Mouse (Mus musculus): Measurements from ENCODE around the gene Olfr718-ps1.
"Not testable (repeated sequence)": the region's sequence is repeated elsewhere in the genome, so short reads cannot be mapped to it uniquely, and the experiment has no call there.

Olfr718-ps1 gene

GRCm38 (mm10) chr5:143147481-143147880 is at the start of gene Olfr718-ps1:
Gene Olfr718-ps1, minus strand, starts transcription at chr5:143147581.
- in situ Hi-C loops (cut with MboI, MseI), result no loop called here

- in situ Hi-C loops (cut with MboI, MseI), result no loop called here
Observed at GRCm38 (mm10) chr5:143196506-143196905, 49.1 kb upstream of the Olfr718-ps1 start.

GRCm38 (mm10) chr5:143195166-143195565 is 47.8 kb upstream of the Olfr718-ps1 start:
- in situ Hi-C loops (cut with MboI, MseI), result no loop called here

DNA sequence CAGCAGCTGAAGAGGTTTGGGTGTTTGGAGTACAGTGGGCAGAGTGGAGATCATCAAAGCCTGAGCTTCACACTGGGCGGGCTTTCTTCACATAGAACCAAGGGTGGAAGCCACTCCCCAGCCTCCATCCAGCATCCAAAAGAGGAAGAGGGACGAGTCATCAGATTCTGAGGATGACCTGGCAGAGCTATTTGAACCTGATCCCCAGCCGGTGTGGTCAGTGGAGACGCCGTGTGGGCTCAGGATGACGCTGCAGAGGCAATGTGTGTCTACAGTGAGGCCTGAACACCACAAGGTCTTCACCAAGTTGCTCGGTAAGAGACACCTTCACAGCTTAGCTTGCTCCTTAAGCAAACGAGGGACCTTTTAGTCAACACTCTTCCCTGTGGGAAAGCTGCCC is 47.4 kb upstream of the Olfr718-ps1 start:
- in situ Hi-C loops (cut with MboI, MseI), result not testable (repeated sequence)

- in situ Hi-C loops (cut with MboI, MseI), result no loop called here
Observed at GRCm38 (mm10) chr5:143192806-143193205, 45.4 kb upstream of the Olfr718-ps1 start.

DNA sequence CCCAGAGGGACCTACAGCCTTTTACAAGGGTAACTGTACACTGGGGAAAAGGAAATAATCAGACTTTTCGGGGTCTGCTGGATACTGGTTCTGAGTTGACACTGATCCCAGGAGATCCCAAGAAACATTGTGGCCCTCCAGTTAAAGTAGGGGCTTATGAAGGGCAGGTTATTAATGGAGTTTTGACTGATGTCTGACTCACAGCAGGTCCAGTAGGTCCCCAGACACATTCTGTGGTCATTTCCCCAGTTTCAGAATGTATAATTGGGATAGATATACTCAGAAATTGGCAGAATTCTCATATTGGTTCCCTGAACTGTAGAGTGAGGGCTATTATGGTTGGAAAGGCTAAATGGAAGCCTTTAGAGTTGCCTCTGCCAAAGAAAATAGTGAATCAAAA is 40.6 kb upstream of the Olfr718-ps1 start:
- in situ Hi-C loops (cut with MboI, MseI), result not testable (repeated sequence)

GRCm38 (mm10) chr5:143180255-143181076 is 33.1 kb upstream of the Olfr718-ps1 start, which contains the start of the genes Rbak and Spdye4b:
Gene Rbak, minus strand, starts transcription at chr5:143180775.
Gene Spdye4b, plus strand, starts transcription at chr5:143181017.
- in situ Hi-C loops (cut with MboI, MseI), result no loop called here

GRCm38 (mm10) chr5:143179179-143179578 is 31.8 kb upstream of the Olfr718-ps1 start:
- in situ Hi-C loops (cut with MboI, MseI), result loop anchor here (10.0 kb wide), 1 partner anchor 116 kb away; the partner anchor contains the start of gene Zfp853

- in situ Hi-C loops (cut with MboI, MseI), result loop anchor here (10.0 kb wide), 1 partner anchor 117 kb away; the partner anchor contains the start of gene Zfp853
Observed at GRCm38 (mm10) chr5:143177541-143178200, 30.3 kb upstream of the Olfr718-ps1 start.

DNA sequence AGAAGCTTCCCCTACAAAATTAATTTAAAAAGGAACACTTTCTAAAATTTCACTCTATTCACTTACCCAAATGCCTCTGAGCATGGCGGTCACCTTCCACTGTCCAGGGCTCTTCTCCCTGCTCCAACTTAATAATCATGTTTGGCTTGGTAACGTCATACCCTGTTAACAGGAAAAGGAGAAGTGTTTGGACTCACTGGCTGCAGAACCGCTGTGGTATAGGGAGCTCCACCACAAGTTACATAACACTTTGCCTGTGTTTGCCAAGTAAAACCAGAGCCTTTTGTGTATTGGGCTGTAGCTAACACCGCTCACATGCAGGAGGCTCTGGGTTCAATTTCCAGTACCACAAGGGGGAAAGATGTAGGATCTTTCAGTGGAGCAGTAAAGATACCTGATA is 28.6 kb upstream of the Olfr718-ps1 start:
- in situ Hi-C loops (cut with MboI, MseI), result loop anchor here (10.0 kb wide), 1 partner anchor 119 kb away; the partner anchor contains the start of gene Zfp853

DNA sequence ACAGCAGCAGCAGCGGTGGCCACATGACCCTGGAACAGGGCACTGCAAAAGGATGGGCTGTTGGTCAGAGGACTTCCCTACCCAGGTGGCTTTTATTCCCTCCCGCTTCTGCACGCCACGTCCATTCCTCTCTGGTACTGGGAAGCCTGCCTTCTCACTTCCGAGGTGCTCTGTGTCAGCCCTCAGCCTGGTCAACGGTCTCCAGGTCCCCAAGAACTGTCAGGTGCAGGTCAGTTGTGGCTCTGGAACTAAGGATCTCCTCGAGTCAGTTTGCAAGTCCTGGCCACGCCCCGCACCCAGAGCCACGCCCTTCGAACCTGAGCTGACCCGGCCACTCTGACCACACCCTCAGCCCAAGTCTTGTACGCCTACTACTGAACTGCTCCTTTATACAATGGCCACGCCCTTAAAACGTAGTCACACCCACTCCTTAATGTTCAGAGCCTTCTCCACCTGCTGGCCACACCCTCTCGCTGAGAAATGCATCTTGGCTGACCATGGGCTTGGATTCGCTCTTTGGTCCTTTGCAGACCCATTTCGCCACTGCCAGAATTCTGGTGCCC is 18.2 kb upstream of the Olfr718-ps1 start:
- in situ Hi-C loops (cut with MboI, MseI), result no loop called here

DNA sequence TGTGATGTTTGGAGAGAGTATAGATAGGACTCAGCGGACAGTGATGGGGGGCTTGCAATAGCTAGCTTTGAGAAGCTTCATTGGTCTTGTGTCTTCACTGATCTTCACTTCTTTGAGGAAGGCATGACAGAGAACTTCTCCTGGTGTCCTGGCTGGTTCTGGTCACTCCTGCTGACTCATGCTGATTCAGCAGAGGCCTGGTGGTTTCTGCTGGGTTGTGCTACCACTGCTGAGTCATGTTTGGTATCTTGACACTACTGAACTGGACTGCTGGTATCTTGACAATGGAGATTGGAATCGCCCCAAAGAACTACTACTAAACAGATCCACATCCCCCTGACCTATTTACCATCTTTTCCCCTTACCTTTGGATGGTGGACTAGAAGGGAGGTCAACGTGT is 8.2 kb upstream of the Olfr718-ps1 start:
- in situ Hi-C loops (cut with MboI, MseI), result no loop called here

GRCm38 (mm10) chr5:143153756-143154155 is 6.4 kb upstream of the Olfr718-ps1 start:
- in situ Hi-C loops (cut with MboI, MseI), result no loop called here

GRCm38 (mm10) chr5:143150044-143150443 is 2.7 kb upstream of the Olfr718-ps1 start:
- in situ Hi-C loops (cut with MboI, MseI), result no loop called here

DNA sequence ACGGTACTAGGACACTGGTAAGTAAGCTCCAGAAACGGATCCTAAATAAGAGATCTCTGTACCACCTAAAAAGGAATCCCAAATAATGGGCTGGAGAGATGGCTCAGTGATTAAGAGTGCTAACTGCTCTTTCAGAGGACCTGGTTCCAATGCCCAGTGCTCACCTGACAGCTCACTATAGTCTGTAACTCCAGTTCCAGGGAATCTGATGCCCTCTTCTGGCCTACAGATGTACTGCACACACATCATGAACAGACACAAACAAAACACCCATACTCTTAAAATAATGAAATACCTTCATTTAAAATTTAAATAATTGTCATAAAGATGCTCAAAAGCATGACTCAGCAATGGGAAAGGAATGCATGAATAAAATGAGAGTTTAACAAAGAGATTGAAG is 2.2 kb upstream of the Olfr718-ps1 start:
- in situ Hi-C loops (cut with MboI, MseI), result no loop called here

GRCm38 (mm10) chr5:143148661-143149060 is 1.3 kb upstream of the Olfr718-ps1 start:
- in situ Hi-C loops (cut with MboI, MseI), result no loop called here

DNA sequence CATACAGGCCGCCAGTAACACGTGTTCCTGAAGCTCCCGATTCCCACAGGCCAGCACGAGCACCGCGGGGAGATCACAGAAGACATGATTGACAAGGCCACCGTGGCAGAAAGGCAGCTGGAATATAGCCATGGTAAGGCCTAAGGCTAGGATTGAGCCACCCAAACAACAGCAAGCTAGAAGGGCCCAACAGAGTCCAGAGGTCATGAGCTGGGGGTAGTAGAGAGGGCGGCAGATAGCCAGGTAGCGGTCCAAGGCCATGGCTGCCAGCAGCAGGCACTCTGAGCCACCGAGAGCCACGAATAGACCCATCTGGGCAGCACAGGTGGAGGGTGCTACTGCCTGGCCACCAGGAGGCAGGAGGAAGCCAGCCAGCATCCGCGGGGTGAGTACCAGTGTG is 9.8 kb downstream of the Olfr718-ps1 start:
- in situ Hi-C loops (cut with MboI, MseI), result no loop called here

DNA sequence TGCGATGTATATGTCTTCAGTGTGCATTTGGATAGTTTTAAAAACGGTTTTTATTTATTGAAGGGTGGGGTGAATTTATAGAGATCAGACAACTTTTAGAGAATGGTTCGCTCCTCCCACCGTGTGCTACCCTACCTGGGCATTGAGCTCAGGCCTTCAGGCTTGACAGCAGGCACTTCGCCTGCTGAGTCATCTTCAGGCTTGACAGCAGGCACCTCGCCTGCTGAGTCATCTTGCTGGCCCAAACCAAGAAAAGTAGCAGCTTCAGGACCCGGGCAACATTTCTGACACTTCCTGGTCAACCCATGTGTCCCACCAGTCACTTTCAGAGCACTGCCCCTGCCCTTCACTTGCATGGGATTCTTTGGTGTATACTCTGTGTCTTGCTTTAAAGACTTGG is 12.3 kb downstream of the Olfr718-ps1 start:
- in situ Hi-C loops (cut with MboI, MseI), result no loop called here

DNA sequence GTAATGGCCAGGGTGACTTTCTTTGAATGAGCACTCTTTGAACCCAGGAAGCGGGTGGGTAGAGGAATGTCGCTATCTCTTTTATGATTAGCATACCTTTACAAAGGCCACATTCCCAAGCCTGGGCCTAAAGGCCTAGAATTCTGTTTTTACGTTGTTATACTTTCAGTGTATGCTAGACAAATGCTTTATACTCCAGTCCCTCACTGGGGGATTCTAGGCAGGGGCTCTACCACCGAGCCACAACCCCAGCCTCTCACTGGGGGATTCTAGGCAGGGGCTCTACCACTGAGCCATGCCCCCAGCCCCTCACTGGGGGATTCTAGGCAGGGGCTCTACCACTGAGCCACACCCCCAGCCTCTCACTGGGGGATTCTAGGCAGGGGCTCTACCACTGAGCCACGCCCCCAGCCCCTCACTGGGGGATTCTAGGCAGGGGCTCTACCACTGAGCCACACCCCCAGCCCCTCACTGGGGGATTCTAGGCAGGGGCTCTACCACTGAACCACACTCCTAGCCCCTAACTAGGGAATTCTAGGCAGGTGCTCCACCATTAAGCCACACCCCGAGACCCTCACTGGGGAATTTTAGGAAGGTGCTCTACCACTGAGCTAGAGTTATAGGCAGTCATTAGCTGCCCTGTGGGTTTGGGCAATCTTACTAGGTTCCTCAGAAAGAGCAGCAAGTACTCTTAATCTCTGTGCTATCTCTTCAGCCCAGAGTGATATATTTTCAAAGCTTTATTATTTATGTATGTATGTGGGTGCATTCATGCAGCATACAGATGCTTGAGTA is 13.0 kb downstream of the Olfr718-ps1 start:
- in situ Hi-C loops (cut with MboI, MseI), result not testable (repeated sequence)

- in situ Hi-C loops (cut with MboI, MseI), result no loop called here
Observed at GRCm38 (mm10) chr5:143132935-143133514, 14.4 kb downstream of the Olfr718-ps1 start.

DNA sequence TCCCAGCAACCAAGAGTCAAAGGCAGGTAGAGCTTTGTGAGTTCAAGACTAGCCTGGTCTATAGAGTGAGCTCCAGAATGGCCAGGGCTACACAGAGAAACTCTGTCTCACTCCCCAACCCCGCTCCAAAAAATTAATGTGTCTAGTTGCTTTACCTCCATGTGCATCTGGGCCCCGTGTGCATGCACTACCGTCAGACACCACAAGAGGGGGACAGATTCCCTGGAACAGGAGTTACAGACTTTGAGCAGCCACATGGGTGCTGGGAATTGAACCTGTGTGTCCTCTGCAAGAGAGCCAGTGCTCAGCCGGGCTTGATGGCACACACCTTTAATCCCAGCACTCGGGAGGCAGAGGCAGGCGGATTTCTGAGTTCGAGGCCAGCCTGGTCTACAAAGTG is 17.0 kb downstream of the Olfr718-ps1 start:
- in situ Hi-C loops (cut with MboI, MseI), result no loop called here
